ENCODE assay signal across 14 mouse cellular contexts in genomic region chr8:120260677-120261076, GRCm38 (mm10). TPM values are rescaled to one million over a fixed set of nuclear protein-coding genes. Genes with fewer than 3 reads are reported as not detected.
DNase-seq lines count a peak whose midpoint lies in the region; ATAC-seq lines count a peak whose summit lies in the region.
"Had no signal": no experiment of that assay in that cellular context is flagged by ENCODE, and none has a peak within 500 bp of the region (broad histone marks: within the 10 kb centered on the region; RNA-seq: fewer than 3 reads in every experiment).

No protein-coding gene starts in this region.

- H3K36me3 ChIP-seq in kidney, embryonic 16.5 days (ENCODE audit: insufficient read depth, low read length) = no peaks in the 10 kb centered on the region
- peaks cover 4% of the 10 kb centered on the region; the same call in 1 of the 2 replicates for H3K36me3 ChIP-seq in embryonic facial prominence, embryonic 10.5 days (replicated peaks)
- no peaks in the 10 kb centered on the region; the same call in 1 of the 2 replicates for H3K36me3 ChIP-seq in limb, embryonic 11.5 days (ENCODE audit: control insufficient read depth, insufficient read depth, low read length)
- H3K36me3 ChIP-seq: heart, embryonic 15.5 days had no signal

- 68% methylated on average over 5 of the region's 5 CpGs for WGBS in kidney, embryonic 16.5 days
- WGBS in embryonic facial prominence, embryonic 10.5 days = 77% methylated on average over 5 of the region's 5 CpGs
- 87% methylated on average over 5 of the region's 5 CpGs for WGBS in limb, embryonic 11.5 days

- H3K4me1 ChIP-seq in kidney, embryonic 16.5 days (ENCODE audit: insufficient read depth, low read length) = peaks cover 63% of the 10 kb centered on the region
- peaks cover 95% of the 10 kb centered on the region for H3K4me1 ChIP-seq in embryonic facial prominence, embryonic 10.5 days
- H3K4me1 ChIP-seq in limb, embryonic 11.5 days (ENCODE audit: control insufficient read depth, insufficient read depth, low read length) = peaks cover 74% of the 10 kb centered on the region

- no peaks in the 10 kb centered on the region for H3K9me3 ChIP-seq in kidney, embryonic 16.5 days (ENCODE audit: low read length)
- H3K9me3 ChIP-seq in embryonic facial prominence, embryonic 10.5 days = no peaks in the 10 kb centered on the region
- H3K9me3 ChIP-seq in limb, embryonic 11.5 days (ENCODE audit: control insufficient read depth, low read length) = no peaks in the 10 kb centered on the region
- H3K9me3 ChIP-seq: heart, embryonic 15.5 days had no signal

- no peak overlapping the region for H3K4me3 ChIP-seq in kidney, embryonic 16.5 days (ENCODE audit: low read length)
- H3K4me3 ChIP-seq in embryonic facial prominence, embryonic 10.5 days = no peak overlapping the region
- no peak overlapping the region for H3K4me3 ChIP-seq in limb, embryonic 11.5 days (ENCODE audit: low read depth, low read length)
- H3K4me3 ChIP-seq: heart, embryonic 15.5 days; layer of hippocampus, adult 2 months had no signal

- no peaks in the 10 kb centered on the region for H3K27me3 ChIP-seq in kidney, embryonic 16.5 days (ENCODE audit: insufficient read depth, low read length)
- H3K27me3 ChIP-seq in embryonic facial prominence, embryonic 10.5 days (replicated peaks; ENCODE audit: low read depth, poor library complexity, severe bottlenecking) = peaks cover 14% of the 10 kb centered on the region
- H3K27me3 ChIP-seq in limb, embryonic 11.5 days (ENCODE audit: control insufficient read depth, insufficient read depth, low read length) = no peaks in the 10 kb centered on the region

- 0 out of 2 replicates have a peak overlapping the region, but pooled peaks have one; percentile 16 for H3K9ac ChIP-seq in kidney, embryonic 16.5 days (replicated peaks; ENCODE audit: low read length)
- H3K9ac ChIP-seq in limb, embryonic 11.5 days (ENCODE audit: low read length) = no peak overlapping the region
- H3K9ac ChIP-seq: heart, embryonic 15.5 days; liver, postnatal 0 days had no signal

- no peak for ATAC-seq in kidney, embryonic 16.5 days (ENCODE audit: low FRiP score, low TSS enrichment)
- no peak for ATAC-seq in limb, embryonic 11.5 days (ENCODE audit: insufficient number of reproducible peaks, low FRiP score, low TSS enrichment, low read depth)
- ATAC-seq: liver, postnatal 0 days had no signal

- DNase-seq in gastrocnemius, adult 18-20 months (ENCODE audit: low spot score) = peak; percentile 64
- no peak for DNase-seq in gastrocnemius, postnatal 10 days
- no peak for DNase-seq in kidney, adult 18-20 months
- no peak for DNase-seq in embryonic facial prominence, embryonic 10.5 days (ENCODE audit: low spot score)
- no peak for DNase-seq in limb, embryonic 11.5 days (ENCODE audit: low spot score)
- no peak for DNase-seq in cerebellum, adult 11 months
- DNase-seq in right cerebral cortex, postnatal 14 days = no peak
- DNase-seq: adrenal gland, postnatal 36 days; liver, postnatal 0 days; thymus, postnatal 25 days had no signal

- H3K4me2 ChIP-seq in kidney, embryonic 16.5 days (replicated peaks; ENCODE audit: low read depth, low read length) = peak overlapping the region; percentile 34
- H3K4me2 ChIP-seq in limb, embryonic 11.5 days (ENCODE audit: low read depth, severe bottlenecking) = no peak overlapping the region
- H3K4me2 ChIP-seq: heart, embryonic 15.5 days; midbrain, embryonic 11.5 days had no signal

- H3K27ac ChIP-seq in kidney, embryonic 16.5 days (ENCODE audit: low read length) = peak overlapping the region; percentile 79
- H3K27ac ChIP-seq in embryonic facial prominence, embryonic 10.5 days (replicated peaks) = peak overlapping the region; percentile 68
- H3K27ac ChIP-seq in limb, embryonic 11.5 days (replicated peaks; ENCODE audit: low read depth, low read length) = peak overlapping the region; percentile 68
- H3K27ac ChIP-seq: heart, embryonic 15.5 days; layer of hippocampus, adult 2 months had no signal

RNA-seq across cellular contexts. Expression of gene Gse1, which starts 32.4 kb away (rescaled TPM):
- total RNA-seq in gastrocnemius, adult 18-20 months (2021) = 10 to 100 TPM; 28.9 to 32.6 TPM
- 10 to 100 TPM; 25.5 to 38.6 TPM for total RNA-seq in gastrocnemius, postnatal 10 days (2021)
- 6.7 and 7.9 TPM in 2 replicates for polyA plus RNA-seq in kidney, embryonic 16.5 days (2015; fragmentation: Nextera tagmentation; extraction: Ambion mirVana)
- 9.9 and 10.2 TPM in 2 replicates for polyA plus RNA-seq in embryonic facial prominence, embryonic 10.5 days (2016; fragmentation: Nextera tagmentation; extraction: Ambion mirVana)
- polyA plus RNA-seq in limb, embryonic 11.5 days (2014; fragmentation: Nextera tagmentation; extraction: Ambion mirVana) = 6.6 and 8.2 TPM in 2 replicates
